Comparison of ENCODE assay signal across 20 mouse cellular contexts in the genomic region with DNA sequence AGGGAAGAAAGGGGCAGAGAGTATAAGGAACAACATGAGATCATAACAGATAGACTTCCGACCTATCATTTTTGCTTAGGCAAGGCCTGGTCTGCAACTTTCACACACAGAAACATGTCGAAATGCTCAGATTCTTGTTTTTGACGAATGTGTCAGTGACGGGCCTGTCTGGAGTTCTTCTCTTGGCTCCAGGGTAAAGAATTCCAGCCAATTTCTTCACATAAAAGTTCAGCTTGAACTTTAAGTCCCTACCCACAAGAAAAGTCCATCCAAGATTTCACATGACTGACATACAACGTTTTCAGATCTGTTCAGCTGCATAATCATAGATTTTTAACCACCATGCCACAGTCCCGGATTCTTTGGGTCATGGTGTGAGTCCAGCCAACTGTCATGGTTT.
DNase-seq lines count a peak whose midpoint lies in the region; ATAC-seq lines count a peak whose summit lies in the region.
"Had no signal": no experiment of that assay in that cellular context is flagged by ENCODE, and none has a peak within 500 bp of the region (broad histone marks: within the 10 kb centered on the region; RNA-seq: fewer than 3 reads in every experiment).

No protein-coding gene starts in this region.

- peak; percentile 37; the same call in 1 of the 2 replicates for ATAC-seq in heart, embryonic 16.5 days (replicated peaks; ENCODE audit: extremely low read depth, insufficient read depth, low FRiP score)
- ATAC-seq: hindbrain, postnatal 0 days had no signal

- no peak overlapping the region for H3K4me2 ChIP-seq in heart, embryonic 16.5 days (ENCODE audit: low read depth, low read length)
- H3K4me2 ChIP-seq: embryonic facial prominence, embryonic 13.5 days; heart, embryonic 11.5 days had no signal

- no peaks in the 10 kb centered on the region for H3K27me3 ChIP-seq in heart, embryonic 16.5 days (ENCODE audit: control insufficient read depth, insufficient read depth, low read length)
- H3K27me3 ChIP-seq: embryonic facial prominence, embryonic 13.5 days; megakaryocyte, embryonic 14.5 days had no signal

- DNase-seq in heart, postnatal 36 days, result no peak
- DNase-seq in NIH3T3 (ENCODE audit: low read depth), result peak; percentile 79
- DNase-seq in fat pad, adult 2 months (ENCODE audit: extremely low read depth, low read depth, low spot score), result peak; percentile 58
- DNase-seq in lung, postnatal 14 days, result peak; percentile 29
- no peak for DNase-seq in spleen, postnatal 10 days (ENCODE audit: low spot score in 2 of 2)
- no peak for DNase-seq in ovary, postnatal 36 days (ENCODE audit: low spot score)
- DNase-seq: adrenal gland, adult 8-10 months; cerebellum, postnatal 10 days; gastrocnemius, postnatal 10 days; kidney, adult 8-10 months; kidney, postnatal 14 days; left cerebral cortex, postnatal 4 days; liver; right cerebral cortex, postnatal 4 days; thymus, postnatal 36 days had no signal

- WGBS in heart, embryonic 16.5 days, result 51% methylated on average over 6 of the region's 6 CpGs

- H3K9me3 ChIP-seq in heart, embryonic 16.5 days (replicated peaks; ENCODE audit: control insufficient read depth, low read length), result no peaks in the 10 kb centered on the region; the same call in none of the 2 replicates

- H3K4me3 ChIP-seq in heart, embryonic 16.5 days (ENCODE audit: low read length), result no peak overlapping the region
- H3K4me3 ChIP-seq: embryonic facial prominence, embryonic 13.5 days; megakaryocyte, embryonic 14.5 days had no signal

- H3K27ac ChIP-seq in heart, embryonic 16.5 days (ENCODE audit: low read length), result no peak overlapping the region
- H3K27ac ChIP-seq: embryonic facial prominence, embryonic 13.5 days; hindbrain, postnatal 0 days had no signal

- no peaks in the 10 kb centered on the region for H3K36me3 ChIP-seq in heart, embryonic 16.5 days (ENCODE audit: control insufficient read depth, insufficient read depth)
- H3K36me3 ChIP-seq: embryonic facial prominence, embryonic 13.5 days had no signal

- no peak overlapping the region for H3K9ac ChIP-seq in heart, embryonic 16.5 days (ENCODE audit: low read length)
- H3K9ac ChIP-seq: embryonic facial prominence, embryonic 13.5 days had no signal

- H3K4me1 ChIP-seq in heart, embryonic 16.5 days (ENCODE audit: control insufficient read depth, insufficient read depth, low read length), result no peaks in the 10 kb centered on the region
- H3K4me1 ChIP-seq: megakaryocyte, embryonic 14.5 days had no signal

- intact Hi-C loops in heart, postnatal 36 days (cut with DNase I), result no loop called here

Comparison
In these comparisons a context has a peak if more than half of its experiments do, and no peak if none do; other contexts are left out.
1. DNase-seq: peak in NIH3T3 (single experiment), fat pad, adult 2 months (single experiment) and lung, postnatal 14 days (single experiment); none in heart, postnatal 36 days (0 of 2), spleen, postnatal 10 days (0 of 2) and ovary, postnatal 36 days (single experiment).